Comparison of ENCODE assay signal across 23 mouse cellular contexts in the genomic region with DNA sequence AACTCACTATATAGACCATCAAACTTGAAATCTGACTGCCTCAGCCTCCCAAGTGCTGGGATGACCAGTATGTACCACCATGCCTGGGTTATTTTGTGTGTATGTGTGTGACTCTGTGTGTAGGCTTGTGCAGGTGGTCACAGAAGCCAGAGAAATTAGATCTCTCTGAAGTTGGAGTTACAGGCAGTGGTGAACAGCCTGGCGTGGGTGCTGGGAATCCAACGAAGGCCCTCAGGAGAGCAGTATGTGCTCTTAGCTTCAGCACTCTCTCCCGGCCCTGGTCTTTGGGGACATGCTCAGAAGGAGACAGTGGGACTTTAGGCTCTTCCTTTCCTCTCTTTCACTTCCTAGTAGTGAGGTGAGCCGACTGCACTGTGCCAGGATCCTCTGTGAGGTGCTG. TPM values are rescaled to one million over a fixed set of nuclear protein-coding genes. Genes with fewer than 3 reads are reported as not detected.
DNase-seq lines count a peak whose midpoint lies in the region; ATAC-seq lines count a peak whose summit lies in the region.
"Had no signal": no experiment of that assay in that cellular context is flagged by ENCODE, and none has a peak within 500 bp of the region (broad histone marks: within the 10 kb centered on the region; RNA-seq: fewer than 3 reads in every experiment).

No protein-coding gene starts in this region.

- no peaks in the 10 kb centered on the region for H3K36me3 ChIP-seq in heart, embryonic 10.5 days
- H3K36me3 ChIP-seq: G1E had no signal

- 76% methylated on average over 4 of the region's 4 CpGs for WGBS in heart, embryonic 10.5 days

- peak; percentile 57 for DNase-seq in heart, adult 11 months
- DNase-seq in heart, postnatal 4 days: no peak
- DNase-seq in heart, embryonic 10.5 days (ENCODE audit: low spot score): peak; percentile 59
- no peak for DNase-seq in heart, adult 18-20 months
- no peak for DNase-seq in ovary, postnatal 10 days (ENCODE audit: low spot score)
- DNase-seq: adrenal gland, adult 2 months; adrenal gland, adult 8-10 months; adrenal gland, postnatal 10 days; adrenal gland, postnatal 14 days; adrenal gland, postnatal 25 days; adrenal gland, postnatal 36 days; B cell, adult 2 months; cerebellum, adult 11 months; cerebellum, adult 11-12 months; cerebellum, adult 18-20 months had no signal

- H3K4me1 ChIP-seq in heart, embryonic 10.5 days: no peaks in the 10 kb centered on the region

- no peak overlapping the region for H3K4me3 ChIP-seq in heart, embryonic 10.5 days

- H3K27me3 ChIP-seq in heart, embryonic 10.5 days (ENCODE audit: insufficient read depth, poor library complexity, severe bottlenecking): no peaks in the 10 kb centered on the region
- H3K27me3 ChIP-seq: Patski had no signal

- H3K9me3 ChIP-seq in heart, embryonic 10.5 days: peaks cover 8% of the 10 kb centered on the region; the same call in 1 of the 2 replicates

- no peak overlapping the region for H3K27ac ChIP-seq in heart, embryonic 10.5 days

- 0 out of 2 replicates have a peak, but pooled peaks have one; percentile 34 for ATAC-seq in erythroid progenitor cell, adult 5-6 weeks (replicated peaks; ENCODE audit: low FRiP score, poor library complexity, severe bottlenecking)
- ATAC-seq: activated CD4-positive, CD25-positive, alpha-beta regulatory T cell, adult 4 months; CD4-positive, CD25-positive, alpha-beta regulatory T cell, adult 4 months; Patski had no signal

RNA-seq across cellular contexts. Expression of a gene that starts 15.6 kb away (rescaled TPM):
- under 1 TPM; 0.14 to 0.18 TPM for total RNA-seq in heart, postnatal 4 days (2021)
- polyA plus RNA-seq in heart, embryonic 10.5 days (2016; fragmentation: Nextera tagmentation; extraction: Ambion mirVana): 0.11 TPM in 2 replicates
- total RNA-seq in heart, adult 18-20 months (2021): under 1 TPM; 0.13 to 0.15 TPM
- not detected in 2 replicates for total RNA-seq in erythroid progenitor cell, adult 5-6 weeks (2015; ENCODE audit: low replicate concordance)
- not detected in 2 replicates for total RNA-seq in erythroid progenitor cell, adult 5-6 weeks (2017; ENCODE audit: low replicate concordance)
- total RNA-seq: CH12.LX, MEL had no signal
- polyA plus RNA-seq: C2C12; CD4-positive, CD25-positive, alpha-beta regulatory T cell, adult 4 months; G1E; Patski had no signal

RNA-seq across cellular contexts. Expression of a gene that starts 15.7 kb away (rescaled TPM):
- total RNA-seq in heart, postnatal 4 days (2021): 10 to 100 TPM; 31.0 to 31.9 TPM
- 44.7 and 60.3 TPM in 2 replicates for polyA plus RNA-seq in heart, embryonic 10.5 days (2016; fragmentation: Nextera tagmentation; extraction: Ambion mirVana)
- total RNA-seq in heart, adult 18-20 months (2021): 10 to 100 TPM; 43.8 to 55.1 TPM
- 2.9 and 29.9 TPM in 2 replicates for total RNA-seq in erythroid progenitor cell, adult 5-6 weeks (2015; ENCODE audit: low replicate concordance)
- total RNA-seq in erythroid progenitor cell, adult 5-6 weeks (2017; ENCODE audit: low replicate concordance): 6.8 and 29.6 TPM in 2 replicates

RNA-seq across cellular contexts. Expression of a gene that starts 36.8 kb away (rescaled TPM):
- 1 to 10 TPM in 1 of 2 experiments, under 1 TPM in 1; 0.71 to 1.6 TPM for total RNA-seq in heart, postnatal 4 days (2021)
- polyA plus RNA-seq in heart, embryonic 10.5 days (2016; fragmentation: Nextera tagmentation; extraction: Ambion mirVana): 62.3 and 67.2 TPM in 2 replicates
- 10 to 100 TPM in 1 of 2 experiments, 1 to 10 TPM in 1; 1.9 to 12.3 TPM for total RNA-seq in heart, adult 18-20 months (2021)
- 98.5 and 142 TPM in 2 replicates for total RNA-seq in erythroid progenitor cell, adult 5-6 weeks (2015; ENCODE audit: low replicate concordance)
- 95.8 and 125 TPM in 2 replicates for total RNA-seq in erythroid progenitor cell, adult 5-6 weeks (2017; ENCODE audit: low replicate concordance)
- polyA plus RNA-seq: Patski had no signal

RNA-seq across cellular contexts. Expression of a gene that starts 53.2 kb away (rescaled TPM):
- 10 to 100 TPM; 28.1 to 28.4 TPM for total RNA-seq in heart, postnatal 4 days (2021)
- polyA plus RNA-seq in heart, embryonic 10.5 days (2016; fragmentation: Nextera tagmentation; extraction: Ambion mirVana): 17.2 and 19.2 TPM in 2 replicates
- total RNA-seq in heart, adult 18-20 months (2021): 10 to 100 TPM; 22.6 to 24.1 TPM
- total RNA-seq in erythroid progenitor cell, adult 5-6 weeks (2015; ENCODE audit: low replicate concordance): 12.3 and 15.5 TPM in 2 replicates
- total RNA-seq in erythroid progenitor cell, adult 5-6 weeks (2017; ENCODE audit: low replicate concordance): 14.1 and 20.1 TPM in 2 replicates

RNA-seq across cellular contexts. Expression of a gene that starts 55.3 kb away (rescaled TPM):
- total RNA-seq in heart, postnatal 4 days (2021): 10 to 100 TPM; 60.1 to 63.4 TPM
- 149 and 176 TPM in 2 replicates for polyA plus RNA-seq in heart, embryonic 10.5 days (2016; fragmentation: Nextera tagmentation; extraction: Ambion mirVana)
- 10 to 100 TPM; 35.2 to 36.2 TPM for total RNA-seq in heart, adult 18-20 months (2021)
- 70.8 and 101 TPM in 2 replicates for total RNA-seq in erythroid progenitor cell, adult 5-6 weeks (2015; ENCODE audit: low replicate concordance)
- 21.3 and 26.2 TPM in 2 replicates for total RNA-seq in erythroid progenitor cell, adult 5-6 weeks (2017; ENCODE audit: low replicate concordance)

Comparison
In these comparisons a context has a peak if more than half of its experiments do, and no peak if none do; other contexts are left out.
1. DNase-seq: peak in heart, adult 11 months (single experiment) and heart, embryonic 10.5 days (single experiment); none in heart, postnatal 4 days (single experiment), heart, adult 18-20 months (0 of 2) and ovary, postnatal 10 days (single experiment).
2. RNA of a gene that starts 36.8 kb away (total RNA-seq): 95.8 to 142 TPM in erythroid progenitor cell, adult 5-6 weeks; 1.9 to 12.3 TPM in heart, adult 18-20 months and 0.71 to 1.6 TPM in heart, postnatal 4 days; every median in the first group is over 4 times any median in the second.